Mouse (Mus musculus) embryonic facial prominence, embryonic 13.5 days (tissue): ENCODE data around the gene Rhbdl2. TPM values are rescaled to one million over a fixed set of nuclear protein-coding genes. Genes with fewer than 3 reads are reported as not detected.

Experiments used
- ATAC-seq: fragments of 200-750 bp; cut with Nextera tagmentation; 2 replicates; pipeline ENCODE4 v1.8.0; 2017; ENCODE audit warnings: low read depth; ENCODE audit not compliant: insufficient number of reproducible peaks, insufficient read depth, low FRiP score, low TSS enrichment
- H3K27ac ChIP-seq: fragments of 300-500 bp; sonication (generic); 2 replicates; pipeline ENCODE4 v1.5.1; 2015; ENCODE audit warnings: moderate library complexity, mild to moderate bottlenecking, inconsistent platforms
- H3K27me3 ChIP-seq: fragments of 300-500 bp; sonication (generic); 2 replicates; pipeline ENCODE4 v1.6.1; 2015; ENCODE audit warnings: mild to moderate bottlenecking, inconsistent platforms
- H3K36me3 ChIP-seq: fragments of 300-500 bp; sonication (generic); 2 replicates; pipeline ENCODE4 v1.6.1; 2015; ENCODE audit warnings: mild to moderate bottlenecking, inconsistent platforms
- H3K4me1 ChIP-seq: fragments of 300-500 bp; sonication (generic); 2 replicates; pipeline ENCODE4 v1.6.1; 2015; ENCODE audit warnings: inconsistent platforms
- H3K4me2 ChIP-seq: fragments of 300-500 bp; sonication (generic); 2 replicates; pipeline ENCODE4 v1.6.1; 2015; ENCODE audit warnings: moderate library complexity, mild to moderate bottlenecking, inconsistent platforms
- H3K4me3 ChIP-seq: fragments of 300-500 bp; sonication (generic); 2 replicates; pipeline ENCODE4 v1.5.1; 2015; ENCODE audit warnings: mild to moderate bottlenecking, inconsistent platforms
- H3K9ac ChIP-seq: fragments of 300-500 bp; sonication (generic); 2 replicates; pipeline ENCODE4 v1.6.1; 2015; ENCODE audit warnings: mild to moderate bottlenecking, inconsistent platforms
- H3K9me3 ChIP-seq: fragments of 300-500 bp; sonication (generic); 2 replicates; pipeline ENCODE4 v1.6.1; 2016; ENCODE audit warnings: inconsistent platforms
- WGBS: fragments of 180-500 bp; shearing (Covaris S2); methylation state at CpG from one replicate; pipeline ENCODE4 v1.1.7; 2015; ENCODE audit warnings: mixed read lengths; 5-methylcytosine and 5-hydroxymethylcytosine counted together
- polyA plus RNA-seq: library from polyadenylated mRNA; unstranded; fragments of >200 nt; fragmentation: Nextera tagmentation; extraction: Ambion mirVana; gene quantifications from 2 replicates; pipeline ENCODE4 v1.2.1, GENCODE M21; 2015

The Rhbdl2 gene
- polyA plus RNA-seq, 1 experiment from 2014 or later: 3.7 TPM

GRCm38 (mm10) chr4:123819093-123819610 is 31.5 kb downstream of the Rhbdl2 start:
- no peaks in the 10 kb centered on the region for H3K4me1 ChIP-seq
- no peak overlapping the region for H3K9ac ChIP-seq
- no peaks in the 10 kb centered on the region for H3K9me3 ChIP-seq
- no peak overlapping the region for H3K27ac ChIP-seq
- no peak overlapping the region for H3K4me3 ChIP-seq
- no peaks in the 10 kb centered on the region for H3K36me3 ChIP-seq
- no peak for ATAC-seq
- H3K27me3 ChIP-seq: no peaks in the 10 kb centered on the region
- H3K4me2 ChIP-seq: no peak overlapping the region
- 54% methylated on average over 4 of the region's 4 CpGs for WGBS

GRCm38 (mm10) chr4:123842126-123842525 is 54.5 kb downstream of the Rhbdl2 start:
- ATAC-seq: no peak
- Histone ChIP-seq H3K27me3 (no peaks in the 10 kb centered on the region), H3K4me1 (no peaks in the 10 kb centered on the region), H3K27ac (no peak overlapping the region), H3K36me3 (no peaks in the 10 kb centered on the region), H3K4me2 (no peak overlapping the region), H3K9ac (no peak overlapping the region), H3K4me3 (no peak overlapping the region), H3K9me3 (0 out of 2 replicates have a peak, but pooled peaks cover 5% of the 10 kb centered on the region)
- WGBS: 90% methylated on average over 8 of the region's 8 CpGs

GRCm38 (mm10) chr4:123856888-123857287 is 69.2 kb downstream of the Rhbdl2 start:
- Histone ChIP-seq H3K4me2 (no peak overlapping the region), H3K4me1 (no peaks in the 10 kb centered on the region), H3K27me3 (no peaks in the 10 kb centered on the region), H3K9ac (no peak overlapping the region), H3K36me3 (no peaks in the 10 kb centered on the region), H3K9me3 (no peaks in the 10 kb centered on the region), H3K4me3 (no peak overlapping the region), H3K27ac (no peak overlapping the region)
- no peak for ATAC-seq
- WGBS: 66% methylated on average over 4 of the region's 4 CpGs

- 88% methylated on average over 7 of the region's 7 CpGs for WGBS
- no peak for ATAC-seq
- Histone ChIP-seq H3K4me3 (no peak overlapping the region), H3K9me3 (no peaks in the 10 kb centered on the region), H3K4me1 (no peaks in the 10 kb centered on the region), H3K36me3 (no peaks in the 10 kb centered on the region), H3K27ac (no peak overlapping the region), H3K4me2 (no peak overlapping the region), H3K9ac (no peak overlapping the region), H3K27me3 (no peaks in the 10 kb centered on the region)
These were observed 70.4 kb downstream of the Rhbdl2 start for GRCm38 (mm10) chr4:123858090-123858489.

DNA sequence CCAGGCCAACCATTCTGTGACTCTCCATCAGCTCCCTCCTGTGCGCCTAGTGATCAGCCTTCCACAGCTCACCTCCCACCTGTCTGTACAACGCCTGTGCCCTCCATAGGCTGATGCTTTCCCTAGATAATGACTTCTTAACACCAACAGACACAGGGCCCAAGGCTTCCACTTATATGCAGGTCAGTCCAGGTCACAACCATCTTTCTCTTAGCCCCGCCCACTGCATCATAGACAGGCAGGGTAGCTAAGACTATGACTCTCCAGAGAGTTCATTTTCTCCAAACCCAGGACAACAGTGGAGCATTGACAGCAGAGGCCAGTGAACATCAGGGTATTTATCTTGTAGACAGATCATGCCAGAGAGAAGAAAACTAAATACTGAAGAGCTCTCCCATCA is 71.7 kb downstream of the Rhbdl2 start, which contains the start of gene 4933427I04Rik:
TSS of gene 4933427I04Rik (plus strand) at position 301 of the 400 bp plus-strand sequence.
- H3K4me1 ChIP-seq: no peaks in the 10 kb centered on the region
- H3K36me3 ChIP-seq: no peaks in the 10 kb centered on the region
- H3K4me3 ChIP-seq: no peak within 1 kb of the TSS
- H3K27ac ChIP-seq: no peak within 1 kb of the TSS
- no peak for ATAC-seq
- 78% methylated on average over 3 of the region's 3 CpGs for WGBS
- no peaks in the 10 kb centered on the region for H3K9me3 ChIP-seq
- H3K9ac ChIP-seq: no peak within 1 kb of the TSS
- H3K27me3 ChIP-seq: no peaks in the 10 kb centered on the region
- H3K4me2 ChIP-seq: no peak within 1 kb of the TSS

- no peaks in the 10 kb centered on the region for H3K9me3 ChIP-seq
- no peak overlapping the region for H3K4me2 ChIP-seq
- H3K27ac ChIP-seq: no peak overlapping the region
- H3K9ac ChIP-seq: no peak overlapping the region
- H3K36me3 ChIP-seq: no peaks in the 10 kb centered on the region
- H3K4me3 ChIP-seq: no peak overlapping the region
- 64% methylated on average over 2 of the region's 2 CpGs for WGBS
- no peaks in the 10 kb centered on the region for H3K4me1 ChIP-seq
- no peaks in the 10 kb centered on the region for H3K27me3 ChIP-seq
- no peak for ATAC-seq
These were observed 72.1 kb downstream of the Rhbdl2 start for GRCm38 (mm10) chr4:123859803-123860202.

DNA sequence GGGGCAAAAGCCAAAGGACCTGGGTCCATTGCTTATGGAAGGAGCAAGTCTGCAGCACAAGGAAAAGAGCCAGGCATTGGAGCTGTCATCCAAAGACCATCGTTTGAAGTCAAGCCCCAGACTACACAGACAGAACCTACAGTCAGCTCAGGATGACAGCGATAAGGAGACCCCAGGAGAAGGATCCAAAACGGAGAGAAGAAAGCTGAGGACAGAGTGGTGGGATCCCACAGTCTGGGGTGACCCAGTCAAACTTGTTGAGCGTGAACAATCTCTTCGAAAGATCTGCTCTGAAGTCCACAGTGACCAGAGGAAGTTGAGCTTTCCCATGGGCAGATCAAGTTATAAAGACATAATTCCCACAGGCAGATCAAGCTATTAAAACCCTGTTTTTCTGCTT is 72.9 kb downstream of the Rhbdl2 start:
- no peak for ATAC-seq
- Histone ChIP-seq H3K4me3 (no peak overlapping the region), H3K4me1 (no peaks in the 10 kb centered on the region), H3K9me3 (no peaks in the 10 kb centered on the region), H3K4me2 (no peak overlapping the region), H3K9ac (no peak overlapping the region), H3K27me3 (no peaks in the 10 kb centered on the region), H3K27ac (no peak overlapping the region), H3K36me3 (no peaks in the 10 kb centered on the region)
- WGBS: 78% methylated on average over 5 of the region's 5 CpGs

Other genes starting within 250 kb of the Rhbdl2 start
- gene Macf1, start 103.5 kb upstream of the Rhbdl2 start, polyA plus RNA-seq: 46.3 and 47.0 TPM in 2 replicates
- gene Ndufs5, start 69.7 kb upstream of the Rhbdl2 start, polyA plus RNA-seq: 324 and 340 TPM in 2 replicates
- gene Akirin1, start 37.5 kb upstream of the Rhbdl2 start, polyA plus RNA-seq: 53.4 and 54.0 TPM in 2 replicates
- gene 4933427I04Rik, start 71.8 kb downstream of the Rhbdl2 start, polyA plus RNA-seq: 0.13 TPM in 1 of 2 replicates, not detected in the other
- gene Mycbp, start 117.0 kb downstream of the Rhbdl2 start, polyA plus RNA-seq: 65.9 and 68.9 TPM in 2 replicates
- 58.3 and 60.0 TPM in 2 replicates for gene Rragc, start 129.6 kb downstream of the Rhbdl2 start, polyA plus RNA-seq
- not detected in 2 replicates for gene 4930535I16Rik, start 130.1 kb downstream of the Rhbdl2 start, polyA plus RNA-seq